Mouse (Mus musculus) CH12.LX (cell line): ENCODE measurements around the gene Slc25a20. TPM values are rescaled to one million over a fixed set of nuclear protein-coding genes. Genes with fewer than 3 reads are reported as not detected.

Experiments
- DNase-seq: peaks from one replicate; pipeline ENCODE4 v3.0.0-alpha.2; 2013; ENCODE audit errors: extremely low read depth
- H3K27ac ChIP-seq: 2 replicates; pipeline ENCODE4 v1.5.1; 2012; ENCODE audit warnings: low read depth, mild to moderate bottlenecking, control low read depth, moderate library complexity; ENCODE audit not compliant: insufficient read depth
- H3K27me3 ChIP-seq: replicated peaks from 2 replicates; pipeline ENCODE3; 2012; ENCODE audit warnings: inconsistent platforms
- H3K36me3 ChIP-seq, 2 experiments: replicated peaks in 1 of 2; 2 replicates each; pipeline versions ENCODE3 to v1.6.1; 2012; ENCODE audit warnings: inconsistent platforms in 1 of 2, low read length in 1 of 2, mild to moderate bottlenecking in 1 of 2, mixed read lengths in 1 of 2, moderate library complexity in 1 of 2; ENCODE audit not compliant: control insufficient read depth in 1 of 2, insufficient read depth in 1 of 2
- H3K4me1 ChIP-seq, 2 experiments: 2 replicates each; pipeline ENCODE4 v1.6.1; 2012; ENCODE audit warnings: inconsistent platforms in 1 of 2, moderate library complexity in 1 of 2; ENCODE audit not compliant: insufficient read depth in 2 of 2, control insufficient read depth in 1 of 2
- H3K4me2 ChIP-seq: 2 replicates; pipeline ENCODE4 v1.6.1; 2012; ENCODE audit warnings: low read depth, mild to moderate bottlenecking, control low read depth; ENCODE audit not compliant: poor library complexity, insufficient read depth, severe bottlenecking
- H3K4me3 ChIP-seq, 3 experiments: fragments of 150-350 bp in 1 of 3; sonication (generic) in 1 of 3; replicated peaks in 1 of 3; 2 replicates each; pipeline versions ENCODE3 to v1.5.1; 2011 to 2012; ENCODE audit warnings: low read depth in 2 of 3, low read length in 2 of 3, mild to moderate bottlenecking in 2 of 3, moderate library complexity in 2 of 3, control low read depth in 1 of 3, improper control_type of control experiment in 1 of 3, inconsistent platforms in 1 of 3, mixed read lengths in 1 of 3; ENCODE audit not compliant: poor library complexity in 1 of 3
- H3K79me2 ChIP-seq: replicated peaks from 2 replicates; pipeline ENCODE4 v1.6.1; 2012; ENCODE audit warnings: mild to moderate bottlenecking, moderate library complexity; ENCODE audit not compliant: control insufficient read depth, poor library complexity, insufficient read depth, severe bottlenecking; ENCODE audit errors: extremely low read depth
- H3K9ac ChIP-seq: 2 replicates; pipeline ENCODE4 v1.6.1; 2012; ENCODE audit warnings: low read depth, mild to moderate bottlenecking, control low read depth, moderate library complexity; ENCODE audit not compliant: insufficient read depth
- H3K9me3 ChIP-seq: replicated peaks from 2 replicates; pipeline ENCODE3; 2012; ENCODE audit warnings: low read length, inconsistent platforms, mixed read lengths
- CHD1 ChIP-seq: IDR thresholded peaks from 2 replicates; pipeline ENCODE4 v1.6.1; 2012; ENCODE audit warnings: low read depth, low read length, improper control_type of control experiment, inconsistent platforms
- CHD2 ChIP-seq: IDR thresholded peaks from 2 replicates; pipeline ENCODE4 v1.6.1; 2011; ENCODE audit warnings: low read length, improper control_type of control experiment
- EP300 ChIP-seq: IDR thresholded peaks from 2 replicates; pipeline ENCODE4 v1.6.1; 2011; ENCODE audit warnings: low read length, improper control_type of control experiment
- GABPA ChIP-seq: IDR thresholded peaks from 2 replicates; pipeline ENCODE4 v1.6.1; 2012; ENCODE audit warnings: low read depth, low read length, improper control_type of control experiment, inconsistent platforms; ENCODE audit not compliant: insufficient replicate concordance
- IRF4 ChIP-seq: IDR thresholded peaks from 2 replicates; pipeline ENCODE4 v1.6.1; 2014; ENCODE audit warnings: low read depth, mild to moderate bottlenecking, inconsistent platforms, low read length, improper control_type of control experiment
- JUN ChIP-seq: IDR thresholded peaks from 2 replicates; pipeline ENCODE4 v1.6.1; 2011; ENCODE audit warnings: low read depth, mild to moderate bottlenecking, low read length, improper control_type of control experiment, moderate library complexity; ENCODE audit not compliant: insufficient read depth
- MEF2A ChIP-seq: IDR thresholded peaks from 2 replicates; pipeline ENCODE4 v1.6.1; 2014; ENCODE audit warnings: low read depth, mild to moderate bottlenecking, inconsistent platforms, low read length, improper control_type of control experiment, borderline replicate concordance
- MYC ChIP-seq: IDR thresholded peaks from 2 replicates; pipeline ENCODE4 v1.6.1; 2011; ENCODE audit warnings: low read depth, mild to moderate bottlenecking, improper control_type of control experiment, low read length
- NRF1 ChIP-seq: IDR thresholded peaks from 2 replicates; pipeline ENCODE4 v1.6.1; 2014; ENCODE audit warnings: low read depth, mild to moderate bottlenecking, inconsistent platforms, low read length, improper control_type of control experiment, moderate library complexity
- RAD21 ChIP-seq: IDR thresholded peaks from 2 replicates; pipeline ENCODE4 v1.6.1; 2011; ENCODE audit warnings: low read depth, mild to moderate bottlenecking, low read length, improper control_type of control experiment, moderate library complexity
- RCOR1 ChIP-seq: conservative IDR thresholded peaks from 2 replicates; pipeline ENCODE4 v1.6.1; 2012; ENCODE audit warnings: low read depth, mild to moderate bottlenecking, inconsistent platforms, low read length, improper control_type of control experiment
- SIN3A ChIP-seq: IDR thresholded peaks from 2 replicates; pipeline ENCODE4 v1.6.1; 2012; ENCODE audit warnings: low read length, improper control_type of control experiment, inconsistent platforms
- TBP ChIP-seq: conservative IDR thresholded peaks from 2 replicates; pipeline ENCODE4 v1.6.1; 2011; ENCODE audit warnings: low read depth, low read length, improper control_type of control experiment
- UBTF ChIP-seq: IDR thresholded peaks from 2 replicates; pipeline ENCODE4 v1.6.1; 2012; ENCODE audit warnings: low read depth, mild to moderate bottlenecking, inconsistent platforms, low read length, improper control_type of control experiment, moderate library complexity
- USF2 ChIP-seq: conservative IDR thresholded peaks from 2 replicates; pipeline ENCODE4 v1.6.1; 2011; ENCODE audit warnings: low read depth, low read length, improper control_type of control experiment
- ZC3H11A ChIP-seq: IDR thresholded peaks from 2 replicates; pipeline ENCODE4 v1.6.1; 2012; ENCODE audit warnings: low read depth, mild to moderate bottlenecking, inconsistent platforms, low read length, improper control_type of control experiment
- dilution Hi-C: fragments of 300-500 bp; cut with MboI; formaldehyde crosslinking; loops from 2 replicates; pipeline ENCODE4 v1.14.3; 2020; ENCODE audit warnings: low sequenced_read_pairs; ENCODE audit not compliant: extremely low pct_unique_long_range_greater_than_20kb, extremely low pct_ligation_motif_present
- in situ Hi-C: fragments of 300-500 bp; cut with MboI; formaldehyde crosslinking; loops from 3 replicates; pipeline ENCODE4 v1.14.3; 2019; ENCODE audit warnings: low sequenced_read_pairs, low pct_ligation_motif_present, low pct_unique_long_range_greater_than_20kb, mixed read lengths
- polyA plus RNA-seq: library from polyadenylated mRNA; unstranded; fragments of >175 nt; gene quantifications from 2 replicates; pipeline ENCODE4 v1.2.1, GENCODE M21; 2012; ENCODE audit warnings: low read depth; ENCODE audit not compliant: insufficient read length
- total RNA-seq, 2 experiments: library from RNA; depleted of rRNA; stranded (reverse); fragments of 300-350 nt in 1 of 2; fragments of >200 nt in 1 of 2; gene quantifications; 2 replicates each; pipeline ENCODE4 v1.2.3; 2012 to 2014

The Slc25a20 gene
- total and polyA plus RNA-seq, 3 experiments, result 15.9 to 18.9 (median 16.7) TPM

- no peak overlapping the region for H3K9ac ChIP-seq
- H3K4me1 ChIP-seq, result peaks cover 2 to 19% of the 10 kb centered on the region in 2 experiments; a peak in 2 of 4 replicates
- H3K27ac ChIP-seq, result no peak overlapping the region
- H3K27me3 ChIP-seq, result no peaks in the 10 kb centered on the region
- DNase-seq, result no peak
- TF ChIP-seq GABPA, result no peak
- TF ChIP-seq SIN3A, result no peak
- no peak for TF ChIP-seq JUN
- TF ChIP-seq USF2, result no peak
- no peak for TF ChIP-seq CHD2
- TF ChIP-seq ZC3H11A, result no peak
- H3K4me3 ChIP-seq, result no peak overlapping the region
- H3K9me3 ChIP-seq, result no peaks in the 10 kb centered on the region
- H3K4me2 ChIP-seq, result no peak overlapping the region
- dilution Hi-C loops (no loop called here), in situ Hi-C loops (no loop called here)
- H3K36me3 ChIP-seq, result peaks cover 19 to 60% of the 10 kb centered on the region in 2 experiments
- peaks cover 10% of the 10 kb centered on the region; the same call in 1 of the 2 replicates for H3K79me2 ChIP-seq
Measured at GRCm38 (mm10) chr9:108630683-108631082, 31.2 kb upstream of the Slc25a20 start.

DNA sequence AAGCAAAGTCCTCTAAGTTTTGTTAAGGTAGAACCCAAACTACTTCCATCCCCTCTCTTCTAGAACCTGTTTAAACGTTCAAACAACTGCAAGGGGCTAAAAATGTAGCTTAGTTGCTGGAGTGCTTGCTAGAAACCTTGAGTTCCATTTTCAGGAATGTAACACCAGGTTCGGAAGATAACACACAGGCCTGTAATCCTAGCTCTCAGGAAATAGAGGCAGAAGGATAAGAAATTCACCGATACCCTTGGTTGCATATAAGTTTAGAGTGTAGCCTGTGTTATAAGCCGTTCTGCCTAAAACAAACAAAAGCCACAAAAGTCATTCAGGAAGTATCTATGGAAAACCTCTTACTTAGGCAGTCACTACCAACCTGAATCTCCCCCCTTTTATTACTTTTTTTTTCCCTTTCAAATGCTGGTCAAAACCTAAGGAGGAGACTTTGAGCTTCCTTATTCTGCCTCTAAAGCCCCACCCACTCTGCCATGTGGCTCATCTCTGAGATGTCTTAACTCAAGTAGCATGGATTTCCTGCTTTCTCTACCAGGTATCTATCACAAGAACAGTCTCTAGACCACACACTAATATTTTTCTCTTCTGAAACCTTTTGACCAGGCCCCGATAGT is 30.1 kb upstream of the Slc25a20 start:
- H3K27ac ChIP-seq, result no peak overlapping the region
- H3K79me2 ChIP-seq, result peaks cover 12% of the 10 kb centered on the region; the same call in 1 of the 2 replicates
- no peak for TF ChIP-seq EP300
- TF ChIP-seq MEF2A, result no peak
- TF ChIP-seq ZC3H11A, result no peak
- peaks cover 17 to 56% of the 10 kb centered on the region in 2 experiments for H3K36me3 ChIP-seq
- DNase-seq, result peak; percentile 12
- H3K9me3 ChIP-seq, result no peaks in the 10 kb centered on the region
- dilution Hi-C loops, result no loop called here
- H3K4me3 ChIP-seq, result no peak overlapping the region
- no peaks in the 10 kb centered on the region for H3K27me3 ChIP-seq
- no peak overlapping the region for H3K4me2 ChIP-seq
- peaks cover 2 to 19% of the 10 kb centered on the region in 2 experiments; a peak in 2 of 4 replicates for H3K4me1 ChIP-seq
- no peak overlapping the region for H3K9ac ChIP-seq
- in situ Hi-C loops, result no loop called here

DNA sequence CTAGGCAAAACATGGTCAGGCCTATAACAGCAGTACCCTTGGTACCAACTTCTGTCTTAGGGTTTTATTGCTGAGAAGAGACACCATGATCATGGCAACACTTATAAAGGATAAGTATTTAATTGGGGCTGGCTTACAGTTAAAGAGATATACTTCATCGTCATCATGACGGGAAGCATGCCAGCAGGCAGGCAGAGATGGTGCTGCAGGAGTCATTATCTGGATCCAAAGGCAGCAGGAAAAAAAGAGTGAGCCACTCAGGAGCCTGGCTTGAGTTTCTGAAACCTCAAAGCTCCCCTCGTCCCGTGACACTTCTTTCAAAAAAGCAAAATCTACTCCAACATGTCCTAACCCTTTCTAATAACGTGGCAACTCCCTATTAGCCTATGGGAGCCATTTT is 29.5 kb upstream of the Slc25a20 start:
- Histone ChIP-seq H3K4me2 (no peak overlapping the region), H3K27me3 (no peaks in the 10 kb centered on the region), H3K9ac (no peak overlapping the region), H3K36me3 (peaks cover 15 to 56% of the 10 kb centered on the region in 2 experiments), H3K9me3 (no peaks in the 10 kb centered on the region), H3K4me3 (no peak overlapping the region), H3K4me1 (peaks cover 2 to 19% of the 10 kb centered on the region in 2 experiments; a peak in 2 of 4 replicates), H3K27ac (no peak overlapping the region), H3K79me2 (peaks cover 12% of the 10 kb centered on the region; the same call in 1 of the 2 replicates)
- TF ChIP-seq CHD2, result no peak
- TF ChIP-seq ZC3H11A, result no peak
- TF ChIP-seq IRF4, result no peak
- no peak for TF ChIP-seq SIN3A
- TF ChIP-seq RCOR1, result no peak
- TF ChIP-seq NRF1, result no peak
- no peak for TF ChIP-seq GABPA
- no peak for TF ChIP-seq EP300
- TF ChIP-seq TBP, result no peak
- TF ChIP-seq CHD1, result no peak
- TF ChIP-seq RAD21, result no peak
- no peak for TF ChIP-seq MYC
- TF ChIP-seq UBTF, result no peak
- no peak for DNase-seq
- dilution Hi-C loops, result no loop called here
- in situ Hi-C loops, result no loop called here
